Mouse (Mus musculus) hindbrain, postnatal 0 days (tissue): ENCODE measurements around the gene Sel1l3. TPM values are rescaled to one million over a fixed set of nuclear protein-coding genes. Genes with fewer than 3 reads are reported as not detected.

Experiments
- ATAC-seq: fragments of 200-750 bp; cut with Nextera tagmentation; 2 replicates; pipeline ENCODE4 v1.8.0; 2017; ENCODE audit warnings: mild to moderate bottlenecking, moderate TSS enrichment, moderate library complexity
- DNase-seq: peaks from one replicate; pipeline ENCODE4 v3.0.0-alpha.2; 2015; ENCODE audit warnings: low spot score
- H3K27ac ChIP-seq: fragments of 300-500 bp; sonication (generic); 2 replicates; pipeline ENCODE4 v1.5.1; 2014; ENCODE audit warnings: mild to moderate bottlenecking
- H3K27me3 ChIP-seq: fragments of 300-500 bp; sonication (generic); 2 replicates; pipeline ENCODE4 v1.6.1; 2014; ENCODE audit warnings: low read length, mixed read lengths; ENCODE audit not compliant: insufficient read depth
- H3K36me3 ChIP-seq: fragments of 300-500 bp; sonication (generic); 2 replicates; pipeline ENCODE4 v1.6.1; 2014; ENCODE audit warnings: low read length, mixed read lengths; ENCODE audit not compliant: insufficient read depth
- H3K4me1 ChIP-seq: fragments of 300-500 bp; sonication (generic); 2 replicates; pipeline ENCODE4 v1.6.1; 2014; ENCODE audit warnings: antibody characterized with exemption, low read length, mixed read lengths; ENCODE audit not compliant: insufficient read depth
- H3K4me2 ChIP-seq: fragments of 300-500 bp; sonication (generic); 2 replicates; pipeline ENCODE4 v1.6.1; 2014; ENCODE audit warnings: low read depth, mild to moderate bottlenecking, low read length, moderate library complexity, mixed read lengths
- H3K4me3 ChIP-seq: fragments of 300-500 bp; sonication (generic); 2 replicates; pipeline ENCODE4 v1.5.1; 2014; ENCODE audit warnings: low read length
- H3K9ac ChIP-seq: fragments of 300-500 bp; sonication (generic); replicated peaks from 2 replicates; pipeline ENCODE4 v1.6.1; 2014; ENCODE audit warnings: mild to moderate bottlenecking, low read length, moderate library complexity, mixed read lengths
- H3K9me3 ChIP-seq: fragments of 300-500 bp; sonication (generic); 2 replicates; pipeline ENCODE4 v1.6.1; 2016; ENCODE audit warnings: low read length, mixed read lengths
- CTCF ChIP-seq: IDR thresholded peaks from 2 replicates; pipeline ENCODE4 v1.5.1; 2016; ENCODE audit warnings: antibody characterized with exemption, control low read depth, low read depth
- WGBS: fragments of 180-500 bp; shearing (Covaris S2); extraction: QIAGEN DNeasy Blood & Tissue Kit; methylation state at CpG from one replicate; pipeline ENCODE4 v1.1.7; 2014; 5-methylcytosine and 5-hydroxymethylcytosine counted together
- polyA plus RNA-seq: library from polyadenylated mRNA; unstranded; fragments of >200 nt; fragmentation: Nextera tagmentation; extraction: Ambion mirVana; gene quantifications from 2 replicates; pipeline ENCODE4 v1.2.1, GENCODE M21; 2015
- total RNA-seq: library from RNA; depleted of rRNA; stranded (reverse); fragments of >200 nt; gene quantifications from 2 replicates; pipeline ENCODE4 v1.2.3, GENCODE M21; 2014

Sel1l3 gene
- total and polyA plus RNA-seq, 2 experiments from 2014 or later, result 4.7 to 19.1 TPM

DNA sequence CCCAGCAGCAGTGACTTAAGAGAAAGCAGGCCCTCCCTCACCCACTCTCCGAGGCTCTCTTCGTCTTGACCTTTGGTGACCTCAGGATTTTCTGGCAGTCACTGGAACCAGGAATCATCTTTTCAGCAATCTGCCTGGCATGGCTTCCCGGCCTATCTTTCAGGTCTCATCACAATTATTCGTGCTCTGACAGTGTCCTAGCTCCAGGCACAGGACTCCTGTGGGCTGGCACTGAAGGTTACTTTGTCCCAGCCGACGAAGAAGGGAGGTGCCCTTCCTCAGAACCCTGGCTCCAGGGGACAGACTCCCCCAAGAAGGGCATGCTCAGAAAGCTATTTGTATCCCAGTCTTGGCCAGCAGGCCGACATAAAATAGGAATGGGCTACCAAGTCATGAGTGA, 4.0 kb downstream of the Sel1l3 start:
- WGBS, result 46% methylated on average over 7 of the region's 7 CpGs

DNA sequence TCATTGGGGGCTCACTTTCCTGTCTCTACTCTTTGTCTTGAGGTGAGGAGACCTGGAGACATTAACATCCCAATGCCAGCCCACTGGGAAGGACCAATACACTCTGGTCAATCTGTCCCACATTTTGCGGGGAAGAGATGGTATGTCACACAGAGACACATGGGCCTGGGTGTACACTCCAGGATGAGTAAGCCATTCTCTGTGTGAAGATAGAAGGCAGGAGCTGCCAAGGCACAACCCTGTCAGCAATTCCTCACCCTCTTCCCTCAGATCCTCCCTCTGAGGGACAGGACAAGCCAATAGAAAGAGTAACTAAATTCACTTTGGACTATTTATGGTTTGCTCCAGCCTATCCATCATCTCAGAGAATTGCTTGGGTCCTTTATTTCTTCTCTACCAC, 5.0 kb downstream of the Sel1l3 start:
- 94% methylated on average over 1 of the region's 1 CpGs for WGBS
- DNase-seq, result no peak
- Histone ChIP-seq H3K36me3 (no peaks in the 10 kb centered on the region), H3K4me2 (no peak overlapping the region), H3K4me1 (0 out of 2 replicates have a peak, but pooled peaks cover 6% of the 10 kb centered on the region), H3K27me3 (no peaks in the 10 kb centered on the region), H3K27ac (no peak overlapping the region), H3K4me3 (no peak overlapping the region), H3K9me3 (no peaks in the 10 kb centered on the region), H3K9ac (no peak overlapping the region)
- ATAC-seq, result no peak
- TF ChIP-seq CTCF, result no peak

More for the DNA sequence above, 4.0 kb downstream of the Sel1l3 start:
- DNase-seq, result no peak
- H3K27ac ChIP-seq, result no peak overlapping the region
- H3K4me3 ChIP-seq, result no peak overlapping the region
- no peak overlapping the region for H3K9ac ChIP-seq
- no peaks in the 10 kb centered on the region for H3K27me3 ChIP-seq
- no peak for ATAC-seq
- H3K9me3 ChIP-seq, result no peaks in the 10 kb centered on the region
- H3K4me1 ChIP-seq, result 0 out of 2 replicates have a peak, but pooled peaks cover 6% of the 10 kb centered on the region
- no peak overlapping the region for H3K4me2 ChIP-seq
- H3K36me3 ChIP-seq, result no peaks in the 10 kb centered on the region
- no peak for TF ChIP-seq CTCF

DNA sequence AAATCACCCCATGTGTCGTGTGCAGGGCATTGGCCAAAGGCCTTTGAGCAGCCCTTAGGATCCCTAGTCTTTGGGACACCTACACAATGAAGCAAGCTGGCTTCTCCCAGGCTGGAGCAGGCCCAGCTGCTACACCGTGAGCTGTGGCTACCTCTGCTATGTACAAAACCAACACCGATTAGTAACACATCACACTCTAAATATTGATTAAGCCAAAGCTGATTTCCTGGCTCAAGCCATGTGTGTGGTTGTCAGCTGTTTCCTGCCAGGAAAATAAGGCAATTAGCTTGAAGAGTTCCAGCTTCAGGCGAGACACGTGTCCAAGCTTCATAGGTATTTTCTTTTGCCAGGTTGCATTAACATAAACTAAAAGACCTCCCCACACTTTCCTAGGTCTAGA, 7.2 kb downstream of the Sel1l3 start:
- Histone ChIP-seq H3K27ac (no peak overlapping the region), H3K4me1 (0 out of 2 replicates have a peak, but pooled peaks cover 6% of the 10 kb centered on the region), H3K9me3 (no peaks in the 10 kb centered on the region), H3K9ac (no peak overlapping the region), H3K27me3 (no peaks in the 10 kb centered on the region), H3K36me3 (no peaks in the 10 kb centered on the region), H3K4me3 (no peak overlapping the region), H3K4me2 (no peak overlapping the region)
- DNase-seq (no peak), ATAC-seq (0 out of 2 replicates have a peak, but pooled peaks have one; percentile 24)
- 66% methylated on average over 5 of the region's 5 CpGs for WGBS
- TF ChIP-seq CTCF, result no peak

DNA sequence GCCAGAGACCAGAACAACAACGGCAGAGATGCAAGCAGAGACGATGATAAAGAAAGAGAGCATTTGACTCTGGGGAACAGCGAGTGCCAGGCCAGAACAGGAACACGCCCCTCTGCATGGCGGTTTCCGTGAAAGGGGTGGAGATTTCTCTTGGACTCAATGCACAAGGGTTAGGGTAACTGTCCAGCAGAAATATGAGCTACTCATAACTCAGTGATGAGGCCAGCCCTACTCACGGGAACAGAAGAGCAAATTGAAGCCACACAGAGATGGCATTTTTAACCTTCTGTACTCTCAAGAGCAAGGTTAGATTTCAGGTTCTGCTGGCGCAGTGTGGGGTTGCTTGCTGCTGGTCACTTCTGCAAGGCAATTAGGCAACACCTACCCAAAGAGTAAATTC, 11.0 kb downstream of the Sel1l3 start:
- WGBS, result 82% methylated on average over 8 of the region's 8 CpGs
- no peak for ATAC-seq
- no peak overlapping the region for H3K4me3 ChIP-seq

DNA sequence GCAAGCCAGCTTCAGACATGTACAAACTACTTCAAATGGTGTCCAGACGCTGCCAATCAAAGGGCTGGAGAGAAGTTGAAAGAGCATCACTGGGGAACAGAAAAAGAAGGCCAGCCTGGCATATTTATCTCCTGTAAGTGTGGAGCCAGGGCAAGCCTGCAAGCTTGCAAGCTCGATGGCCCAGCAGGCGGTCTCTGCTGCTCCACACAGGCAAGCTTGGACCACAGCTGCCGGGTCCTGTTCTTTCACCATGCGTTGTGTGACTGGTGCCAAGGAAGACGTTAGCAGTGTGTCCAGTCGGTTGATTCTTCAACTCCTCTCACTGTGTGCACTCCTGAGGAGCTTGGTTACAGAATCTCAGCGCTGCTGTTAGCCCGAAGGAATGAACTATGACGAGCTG, 12.9 kb downstream of the Sel1l3 start:
- H3K27ac ChIP-seq, result no peak overlapping the region
- no peaks in the 10 kb centered on the region for H3K36me3 ChIP-seq
- WGBS, result 55% methylated on average over 10 of the region's 10 CpGs
- H3K27me3 ChIP-seq, result no peaks in the 10 kb centered on the region
- no peaks in the 10 kb centered on the region for H3K9me3 ChIP-seq
- TF ChIP-seq CTCF, result no peak
- H3K4me1 ChIP-seq, result no peaks in the 10 kb centered on the region
- H3K4me3 ChIP-seq, result no peak overlapping the region
- no peak overlapping the region for H3K4me2 ChIP-seq
- no peak overlapping the region for H3K9ac ChIP-seq
- peak; percentile 35; the same call in 1 of the 2 replicates for ATAC-seq
- peak; percentile 65 for DNase-seq

More for the DNA sequence above, 11.0 kb downstream of the Sel1l3 start:
- TF ChIP-seq CTCF, result no peak
- H3K4me2 ChIP-seq, result no peak overlapping the region
- H3K27ac ChIP-seq, result no peak overlapping the region
- no peak overlapping the region for H3K9ac ChIP-seq
- no peaks in the 10 kb centered on the region for H3K27me3 ChIP-seq
- H3K9me3 ChIP-seq, result no peaks in the 10 kb centered on the region
- no peaks in the 10 kb centered on the region for H3K4me1 ChIP-seq
- no peak for DNase-seq
- no peaks in the 10 kb centered on the region for H3K36me3 ChIP-seq

DNA sequence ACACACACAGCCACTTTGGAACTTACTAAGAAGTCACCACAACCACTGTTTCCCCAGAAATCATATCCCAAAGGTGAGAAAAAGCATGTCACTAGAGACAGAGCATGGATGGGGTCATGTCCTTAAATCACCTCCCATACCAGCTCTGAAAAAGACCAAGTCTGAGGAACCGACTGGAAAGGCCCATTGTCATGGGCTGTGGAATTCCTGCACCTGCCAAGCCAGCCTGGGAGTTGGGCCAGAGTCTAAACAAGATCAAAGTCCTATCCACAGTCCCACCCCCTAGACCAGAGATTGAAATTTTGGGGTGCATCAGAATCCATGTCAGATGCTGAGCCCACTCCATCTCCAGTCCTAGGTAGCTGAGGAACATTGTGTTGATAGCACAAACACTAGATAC, 15.3 kb downstream of the Sel1l3 start:
- 61% methylated on average over 1 of the region's 1 CpGs for WGBS
- no peaks in the 10 kb centered on the region for H3K36me3 ChIP-seq
- ATAC-seq (no peak), DNase-seq (no peak)
- no peak overlapping the region for H3K4me2 ChIP-seq
- TF ChIP-seq CTCF, result no peak
- H3K9me3 ChIP-seq, result no peaks in the 10 kb centered on the region
- H3K27ac ChIP-seq, result no peak overlapping the region
- H3K4me3 ChIP-seq, result no peak overlapping the region
- H3K4me1 ChIP-seq, result no peaks in the 10 kb centered on the region
- H3K27me3 ChIP-seq, result no peaks in the 10 kb centered on the region
- no peak overlapping the region for H3K9ac ChIP-seq

DNA sequence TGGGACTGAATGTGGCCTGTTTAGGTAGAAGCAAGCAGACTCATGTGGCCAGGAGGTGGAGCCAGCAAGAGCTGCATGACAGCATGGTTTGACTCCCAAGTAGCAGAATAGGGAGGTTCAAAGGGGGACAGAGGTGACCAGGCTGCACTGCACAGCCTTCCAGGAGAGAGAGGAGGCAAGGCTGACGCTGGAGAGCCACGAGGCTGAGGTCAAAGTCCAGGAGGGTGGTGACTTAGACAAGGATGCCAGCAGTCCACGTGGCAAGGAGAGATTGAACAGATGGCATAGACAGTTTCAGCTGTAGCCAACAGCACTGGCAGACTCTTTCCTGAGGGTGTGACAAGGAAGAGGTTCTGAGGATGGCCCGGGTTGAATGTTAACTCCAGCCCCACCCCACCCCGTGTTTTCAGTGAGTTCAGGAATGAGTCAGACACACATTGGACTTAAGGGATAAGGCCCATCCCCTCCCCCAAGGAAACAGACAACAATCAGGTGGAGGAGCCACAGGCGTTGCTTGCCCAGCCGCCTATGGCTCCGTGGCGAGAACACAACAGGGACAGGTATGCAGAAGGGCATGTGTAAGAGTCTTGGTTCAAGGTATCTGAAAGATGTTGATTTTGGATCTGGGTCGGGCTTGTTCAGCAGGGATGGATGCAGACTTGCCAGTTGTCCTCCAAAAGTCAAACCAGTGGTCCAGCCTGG, 17.2 kb downstream of the Sel1l3 start:
- TF ChIP-seq CTCF, result no peak
- H3K9ac ChIP-seq, result no peak overlapping the region
- H3K4me3 ChIP-seq, result no peak overlapping the region
- H3K4me1 ChIP-seq, result no peaks in the 10 kb centered on the region
- H3K27me3 ChIP-seq, result no peaks in the 10 kb centered on the region
- no peaks in the 10 kb centered on the region for H3K36me3 ChIP-seq
- H3K27ac ChIP-seq, result no peak overlapping the region
- DNase-seq, result no peak
- 69% methylated on average over 10 of the region's 10 CpGs for WGBS
- no peaks in the 10 kb centered on the region for H3K9me3 ChIP-seq
- ATAC-seq, result peak; percentile 18; the same call in 1 of the 2 replicates
- H3K4me2 ChIP-seq, result no peak overlapping the region
